Mouse (Mus musculus) olfactory bulb, adult 2 months (tissue): Measurements from ENCODE around the gene Cys1. TPM values are rescaled to one million over a fixed set of nuclear protein-coding genes. Genes with fewer than 3 reads are reported as not detected.

Experiments used
- H3K27ac ChIP-seq: fragments of 200-500 bp; 2 replicates; pipeline ENCODE4 v1.5.1; 2012; ENCODE audit warnings: low read depth, low read length; ENCODE audit not compliant: insufficient read depth
- H3K4me1 ChIP-seq: fragments of 200-500 bp; 2 replicates; pipeline ENCODE4 v1.6.1; 2012; ENCODE audit warnings: low read length; ENCODE audit not compliant: control insufficient read depth, insufficient read depth
- H3K4me3 ChIP-seq: fragments of 200-500 bp; 2 replicates; pipeline ENCODE4 v1.5.1; 2012; ENCODE audit warnings: mild to moderate bottlenecking, low read depth, low read length, moderate library complexity; ENCODE audit not compliant: insufficient read depth
- CTCF ChIP-seq: fragments of 200-500 bp; IDR thresholded peaks from 2 replicates; pipeline ENCODE4 v1.5.1; 2012; ENCODE audit warnings: low read depth, mild to moderate bottlenecking, low read length, moderate library complexity; ENCODE audit not compliant: insufficient read depth
- POLR2A ChIP-seq: fragments of 200-500 bp; IDR thresholded peaks from 2 replicates; pipeline ENCODE4 v1.6.1; 2012; ENCODE audit warnings: mild to moderate bottlenecking, low read depth, low read length, moderate library complexity; ENCODE audit not compliant: insufficient read depth
- WGBS: fragments of 180-500 bp; shearing (Covaris S2); methylation state at CpG from one replicate; pipeline ENCODE4 v1.1.7; 2018; 5-methylcytosine and 5-hydroxymethylcytosine counted together
- polyA plus RNA-seq: library from polyadenylated mRNA; stranded (reverse); fragments of >200 nt; gene quantifications from 2 replicates; pipeline ENCODE4 v1.2.4, GENCODE M21; 2012; ENCODE audit warnings: low replicate concordance; ENCODE audit not compliant: missing spikeins, insufficient read depth, insufficient read length

The Cys1 gene
- polyA plus RNA-seq, 1 experiment: not detected

DNA sequence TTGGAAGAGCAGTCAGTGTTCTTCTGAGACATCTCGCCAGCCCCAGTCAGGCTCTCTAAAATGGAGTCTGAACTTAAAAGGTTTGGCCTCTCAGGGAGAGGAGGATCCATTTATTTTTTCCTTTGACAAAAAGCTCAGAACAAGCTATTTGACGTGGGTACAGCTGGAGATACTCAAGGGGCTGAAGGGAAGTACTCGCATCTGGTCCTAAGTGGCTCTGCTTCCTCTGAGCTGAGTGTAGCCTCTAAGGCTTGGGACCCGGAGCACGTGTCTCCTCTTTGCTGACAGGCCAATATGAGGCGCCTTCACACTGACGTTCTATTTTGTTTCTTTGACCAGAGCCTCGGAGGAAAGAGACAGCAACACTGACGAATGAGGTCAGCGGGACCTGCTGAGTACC, 18.0 kb upstream of the Cys1 start:
- no peak overlapping the region for H3K27ac ChIP-seq
- no peak for TF ChIP-seq POLR2A
- H3K4me3 ChIP-seq: no peak overlapping the region
- H3K4me1 ChIP-seq: peaks cover 4% of the 10 kb centered on the region
- WGBS: 73% methylated on average over 10 of the region's 10 CpGs

- Histone ChIP-seq H3K27ac (no peak overlapping the region), H3K4me1 (peaks cover 4% of the 10 kb centered on the region), H3K4me3 (no peak overlapping the region)
- no peak for TF ChIP-seq POLR2A
- no peak for TF ChIP-seq CTCF
- 91% methylated on average over 3 of the region's 3 CpGs for WGBS
These were observed 16.9 kb upstream of the Cys1 start for GRCm38 (mm10) chr12:24698514-24698913.

DNA sequence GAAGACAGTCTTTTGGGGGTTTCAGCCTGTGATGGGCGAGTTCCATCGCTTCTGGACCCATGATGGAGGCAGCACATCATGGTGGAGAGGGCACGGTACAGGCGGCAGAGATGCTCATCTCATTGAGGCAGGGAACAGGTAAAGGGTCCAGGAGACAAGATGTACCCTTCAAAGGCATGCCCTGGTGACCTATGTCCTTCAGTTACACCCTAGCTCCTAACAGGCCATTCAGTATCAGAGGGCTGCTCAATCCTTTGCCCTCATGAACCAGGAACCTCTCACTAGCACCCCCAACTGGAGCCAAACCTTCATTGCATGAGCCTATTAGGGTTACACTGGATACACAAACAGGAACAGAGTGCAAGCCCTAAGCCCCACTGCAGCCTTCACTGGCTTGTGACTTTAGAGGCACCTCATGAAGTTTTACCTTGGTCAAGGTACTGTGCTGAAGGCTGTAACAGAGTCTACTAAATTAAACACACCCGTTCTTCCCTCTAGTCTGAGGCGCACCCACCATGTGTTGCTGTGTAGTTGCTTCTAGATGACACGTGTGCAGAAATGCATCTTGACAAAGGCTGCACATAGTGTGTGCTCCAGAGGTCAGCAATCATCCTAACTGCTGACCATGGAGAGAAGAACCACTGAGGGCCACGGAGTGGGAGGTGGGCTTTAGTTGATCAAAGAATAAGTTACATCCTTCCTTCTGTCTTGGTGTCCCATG, 16.0 kb upstream of the Cys1 start:
- Histone ChIP-seq H3K4me1 (peaks cover 4% of the 10 kb centered on the region), H3K27ac (no peak overlapping the region), H3K4me3 (no peak overlapping the region)
- TF ChIP-seq CTCF: no peak
- no peak for TF ChIP-seq POLR2A
- WGBS: 62% methylated on average over 8 of the region's 8 CpGs

DNA sequence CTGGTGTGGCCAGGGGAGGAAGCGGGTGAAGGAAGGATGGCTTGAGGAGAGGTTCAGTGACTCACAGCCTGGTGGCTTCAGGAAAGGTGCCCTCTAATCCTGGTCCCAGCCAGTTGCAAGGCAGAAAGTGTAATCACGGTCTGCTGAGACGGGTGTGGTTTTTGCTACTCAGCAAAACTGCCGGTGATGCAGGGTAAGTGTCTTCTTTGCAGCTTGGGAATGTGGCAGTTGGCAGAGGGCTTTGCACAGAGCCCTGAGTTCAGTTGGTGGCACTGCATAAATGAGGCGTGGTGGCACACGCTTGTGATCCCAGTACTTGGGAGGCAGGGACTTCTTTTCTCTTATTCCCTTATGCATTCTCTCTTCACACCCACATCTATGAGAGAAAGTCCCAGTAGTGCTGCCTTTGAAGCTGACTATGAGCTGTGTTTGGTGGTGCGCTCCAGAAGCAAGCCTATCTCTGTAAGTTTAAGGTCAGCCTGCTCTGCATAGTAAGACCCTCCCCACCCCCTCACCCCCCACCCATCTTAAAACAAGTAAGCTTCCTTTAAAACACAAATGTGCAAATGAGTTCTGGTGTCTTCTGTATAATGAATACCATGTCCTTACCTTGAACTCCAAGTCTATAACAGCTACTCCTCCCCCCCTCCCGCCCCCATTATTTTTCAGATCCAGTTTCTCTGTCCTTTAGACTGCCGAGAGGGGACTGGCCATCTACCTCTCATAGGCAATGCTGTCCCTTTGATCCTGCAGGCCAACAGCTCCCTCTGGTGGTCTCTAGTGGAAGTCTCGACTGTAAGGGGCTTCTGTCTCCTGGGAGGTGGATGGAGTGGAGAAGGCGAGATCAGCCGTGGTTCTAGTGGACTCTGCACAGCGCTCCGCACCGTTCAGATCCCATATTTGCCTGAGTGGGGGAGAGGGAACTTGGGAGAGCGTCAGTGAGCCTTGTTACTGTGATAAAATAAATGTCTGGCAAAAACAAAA, 15.2 kb upstream of the Cys1 start:
- 37% methylated on average over 16 of the region's 16 CpGs for WGBS
- TF ChIP-seq CTCF: peak; percentile 84
- TF ChIP-seq POLR2A: no peak
- peaks cover 4% of the 10 kb centered on the region for H3K4me1 ChIP-seq
- no peak overlapping the region for H3K27ac ChIP-seq
- H3K4me3 ChIP-seq: no peak overlapping the region

- no peaks in the 10 kb centered on the region for H3K4me1 ChIP-seq
- H3K27ac ChIP-seq: no peak overlapping the region
- no peak overlapping the region for H3K4me3 ChIP-seq
- no peak for TF ChIP-seq POLR2A
- TF ChIP-seq CTCF: no peak
- WGBS: 88% methylated on average over 3 of the region's 3 CpGs
These were observed 8.7 kb upstream of the Cys1 start for GRCm38 (mm10) chr12:24690351-24690750.

- WGBS: 87% methylated on average over 11 of the region's 11 CpGs
- Histone ChIP-seq H3K4me3 (no peak overlapping the region), H3K27ac (no peak overlapping the region), H3K4me1 (peaks cover 7% of the 10 kb centered on the region; the same call in 1 of the 2 replicates)
- TF ChIP-seq CTCF (no peak), POLR2A (no peak)
These were observed 5.2 kb upstream of the Cys1 start for GRCm38 (mm10) chr12:24686696-24687346.

GRCm38 (mm10) chr12:24686038-24686695, 4.6 kb upstream of the Cys1 start:
- 84% methylated on average over 6 of the region's 6 CpGs for WGBS
- Histone ChIP-seq H3K27ac (no peak overlapping the region), H3K4me3 (no peak overlapping the region), H3K4me1 (peaks cover 14% of the 10 kb centered on the region)
- TF ChIP-seq CTCF (no peak), POLR2A (no peak)

GRCm38 (mm10) chr12:24683461-24683860, 1.8 kb upstream of the Cys1 start:
- H3K27ac ChIP-seq: no peak overlapping the region
- peaks cover 24% of the 10 kb centered on the region for H3K4me1 ChIP-seq
- H3K4me3 ChIP-seq: no peak overlapping the region
- TF ChIP-seq CTCF (no peak), POLR2A (no peak)
- 78% methylated on average over 7 of the region's 7 CpGs for WGBS
